Mouse (Mus musculus) midbrain, embryonic 14.5 days (tissue): ENCODE measurements at regions not wholly inside any gene's neighbourhood (a gene's known extent, or its start where the extent isn't known, plus 50 kb on each side); places are given as distances from the start of the nearest gene placed in this dataset.

ENCODE experiments used
- ATAC-seq: fragments of 200-750 bp; cut with Nextera tagmentation; 2 replicates; pipeline ENCODE4 v1.8.0; 2017; ENCODE audit warnings: moderate number of reproducible peaks, moderate library complexity; ENCODE audit not compliant: low FRiP score, low TSS enrichment
- DNase-seq: peaks from one replicate; pipeline ENCODE4 v3.0.0-alpha.2; 2015
- H3K27ac ChIP-seq: fragments of 300-500 bp; sonication (generic); replicated peaks from 2 replicates; pipeline ENCODE4 v1.5.1; 2014; ENCODE audit warnings: mild to moderate bottlenecking, low read depth, low read length, moderate library complexity
- H3K27me3 ChIP-seq: fragments of 300-500 bp; sonication (generic); 2 replicates; pipeline ENCODE4 v1.6.1; 2014; ENCODE audit warnings: low read length, control low read depth, mixed read lengths; ENCODE audit not compliant: control insufficient read depth, insufficient read depth
- H3K36me3 ChIP-seq: fragments of 300-500 bp; sonication (generic); 2 replicates; pipeline ENCODE4 v1.6.1; 2014; ENCODE audit warnings: low read length, control low read depth; ENCODE audit not compliant: control insufficient read depth, insufficient read depth
- H3K4me1 ChIP-seq: fragments of 300-500 bp; sonication (generic); 2 replicates; pipeline ENCODE4 v1.6.1; 2014; ENCODE audit warnings: mild to moderate bottlenecking, antibody characterized with exemption, low read length, control low read depth; ENCODE audit not compliant: control insufficient read depth, insufficient read depth
- H3K4me2 ChIP-seq: fragments of 300-500 bp; sonication (generic); 2 replicates; pipeline ENCODE4 v1.6.1; 2014; ENCODE audit warnings: mild to moderate bottlenecking, low read length, moderate library complexity
- H3K4me3 ChIP-seq: fragments of 300-500 bp; sonication (generic); replicated peaks from 2 replicates; pipeline ENCODE4 v1.5.1; 2014; ENCODE audit warnings: low read depth, low read length
- H3K9ac ChIP-seq: fragments of 300-500 bp; sonication (generic); replicated peaks from 2 replicates; pipeline ENCODE4 v1.6.1; 2014; ENCODE audit warnings: mild to moderate bottlenecking, low read length, moderate library complexity
- H3K9me3 ChIP-seq: fragments of 300-500 bp; sonication (generic); 2 replicates; pipeline ENCODE4 v1.6.1; 2016; ENCODE audit warnings: low read length, control low read depth, mixed read lengths; ENCODE audit not compliant: control insufficient read depth
- WGBS: fragments of 180-500 bp; shearing (Covaris S2); extraction: QIAGEN DNeasy Blood & Tissue Kit; methylation state at CpG from one replicate; pipeline ENCODE4 v1.1.7; 2014; 5-methylcytosine and 5-hydroxymethylcytosine counted together

GRCm38 (mm10) chr14:106033793-106034192 is 72.2 kb upstream of the Trim52 start:
- ATAC-seq (no peak), DNase-seq (no peak)
- Histone ChIP-seq H3K4me3 (no peak overlapping the region), H3K9ac (no peak overlapping the region), H3K27me3 (no peaks in the 10 kb centered on the region), H3K36me3 (no peaks in the 10 kb centered on the region), H3K27ac (no peak overlapping the region), H3K9me3 (no peaks in the 10 kb centered on the region), H3K4me1 (no peaks in the 10 kb centered on the region), H3K4me2 (no peak overlapping the region)
- 80% methylated on average over 2 of the region's 2 CpGs for WGBS

GRCm38 (mm10) chr14:106034933-106035665 is 70.9 kb upstream of the Trim52 start:
- Histone ChIP-seq H3K9me3 (no peaks in the 10 kb centered on the region), H3K36me3 (no peaks in the 10 kb centered on the region)
- ATAC-seq: 0 out of 2 replicates have a peak, but pooled peaks have one; percentile 51

GRCm38 (mm10) chr14:106044274-106044673 is 61.7 kb upstream of the Trim52 start:
- Histone ChIP-seq H3K4me2 (no peak overlapping the region), H3K4me3 (no peak overlapping the region), H3K4me1 (no peaks in the 10 kb centered on the region), H3K27ac (no peak overlapping the region), H3K9ac (no peak overlapping the region), H3K9me3 (no peaks in the 10 kb centered on the region), H3K27me3 (no peaks in the 10 kb centered on the region), H3K36me3 (no peaks in the 10 kb centered on the region)
- WGBS: 77% methylated on average over 1 of the region's 1 CpGs
- DNase-seq (no peak), ATAC-seq (no peak)

More at GRCm38 (mm10) chr14:106034933-106035665, 70.9 kb upstream of the Trim52 start:
- Histone ChIP-seq H3K4me2 (no peak overlapping the region), H3K4me3 (no peak overlapping the region), H3K9ac (no peak overlapping the region), H3K4me1 (no peaks in the 10 kb centered on the region), H3K27ac (no peak overlapping the region), H3K27me3 (no peaks in the 10 kb centered on the region)
- DNase-seq: peak; percentile 4
- WGBS: 85% methylated on average over 10 of the region's 10 CpGs

GRCm38 (mm10) chr14:106050231-106050630 is 55.8 kb upstream of the Trim52 start:
- Histone ChIP-seq H3K27ac (no peak overlapping the region), H3K36me3 (no peaks in the 10 kb centered on the region), H3K4me1 (no peaks in the 10 kb centered on the region), H3K9ac (no peak overlapping the region), H3K4me2 (no peak overlapping the region), H3K9me3 (no peaks in the 10 kb centered on the region), H3K4me3 (no peak overlapping the region), H3K27me3 (no peaks in the 10 kb centered on the region)
- ATAC-seq: no peak
- 80% methylated on average over 1 of the region's 1 CpGs for WGBS
- no peak for DNase-seq

- Histone ChIP-seq H3K4me1 (no peaks in the 10 kb centered on the region), H3K9me3 (no peaks in the 10 kb centered on the region), H3K9ac (no peak overlapping the region), H3K36me3 (no peaks in the 10 kb centered on the region), H3K27me3 (no peaks in the 10 kb centered on the region), H3K27ac (no peak overlapping the region), H3K4me3 (no peak overlapping the region), H3K4me2 (no peak overlapping the region)
- DNase-seq (no peak), ATAC-seq (no peak)
- WGBS: 69% methylated on average over 6 of the region's 6 CpGs
These were observed 53.1 kb upstream of the Trim52 start for GRCm38 (mm10) chr14:106052585-106053551.
